Mouse (Mus musculus): ENCODE measurements around the gene Zfp454. TPM values are rescaled to one million over a fixed set of nuclear protein-coding genes. Genes with fewer than 3 reads are reported as not detected.

Gene Zfp454
- total RNA-seq, 1 experiment, result 3.3 TPM

DNA sequence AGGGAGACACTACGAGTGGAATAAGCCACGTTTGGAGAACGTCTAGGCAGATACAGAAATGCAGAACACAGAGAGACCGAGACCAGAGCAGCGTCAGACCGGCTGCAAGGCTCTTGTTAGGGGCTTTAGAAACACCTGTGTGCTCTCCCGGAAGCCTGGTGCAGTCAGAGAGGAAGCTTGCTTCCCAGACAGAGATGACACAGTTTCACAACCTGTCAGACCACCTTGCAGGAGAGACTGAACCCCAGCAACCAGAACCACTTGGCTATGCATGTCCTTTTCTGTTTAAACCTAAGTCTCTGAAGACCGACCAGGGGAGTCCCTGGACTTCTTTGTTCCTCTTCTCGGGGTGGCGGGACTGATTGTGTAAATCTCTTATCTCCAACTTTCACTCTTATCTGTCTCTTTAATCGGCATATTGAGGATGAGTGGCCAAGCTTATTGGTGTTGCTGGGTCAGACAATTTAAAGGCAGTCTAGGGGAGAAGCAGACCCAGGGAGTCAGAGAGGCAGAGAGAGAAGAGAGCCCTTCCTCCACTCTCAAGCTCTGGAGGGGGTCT lies 37.2 kb downstream of the Zfp454 start, which contains the start of gene Grm6:
TSS of gene Grm6 (plus strand) at position 509 of the 559 bp plus-strand sequence.
- in situ Hi-C loops (cut with MboI; ENCODE audit: low sequenced_read_pairs in 2 of 2, unreplicated experiment in 2 of 2), result no loop called here
- DNase-seq (ENCODE audit: low read depth, low spot score), result no peak
- Histone ChIP-seq H3K27ac (ENCODE audit: insufficient read depth, low read depth, low read length, poor library complexity, severe bottlenecking) (no peak within 1 kb of the TSS), H3K9me3 (ENCODE audit: control insufficient read depth, insufficient read depth, low read depth, low read length) (no peaks in the 10 kb centered on the region), H3K4me3 (ENCODE audit: insufficient read depth in 1 of 2, low read depth in 1 of 2, low read length in 2 of 2, poor library complexity in 1 of 2, severe bottlenecking in 1 of 2) (peak within 1 kb of the TSS; percentile 27 to 70), H3K4me1 (ENCODE audit: control insufficient read depth in 2 of 2, insufficient read depth in 2 of 2, low read length in 2 of 2, poor library complexity in 1 of 2) (peaks cover 2 to 19% of the 10 kb centered on the region in 2 experiments; a peak in 3 of 4 replicates), H3K9ac (ENCODE audit: insufficient read depth, low read depth, low read length, poor library complexity, severe bottlenecking) (peak within 1 kb of the TSS; percentile 39; the same call in 1 of the 2 replicates), H3K36me3 (ENCODE audit: control insufficient read depth, insufficient read depth, low read length, poor library complexity, severe bottlenecking) (no peaks in the 10 kb centered on the region)
- TF ChIP-seq CHD2 (IDR thresholded peaks at IDR 0.05; ENCODE audit: low read depth, low read length), result no peak
- TF ChIP-seq HCFC1 (IDR thresholded peaks at IDR 0.05; ENCODE audit: borderline replicate concordance, insufficient read depth, low read length), result no peak
- TF ChIP-seq ZC3H11A (IDR thresholded peaks at IDR 0.05; ENCODE audit: borderline replicate concordance, low read depth, low read length), result no peak
- no peak for TF ChIP-seq MAFK (IDR thresholded peaks at IDR 0.05; ENCODE audit: insufficient read depth, low read depth, low read length)

DNA sequence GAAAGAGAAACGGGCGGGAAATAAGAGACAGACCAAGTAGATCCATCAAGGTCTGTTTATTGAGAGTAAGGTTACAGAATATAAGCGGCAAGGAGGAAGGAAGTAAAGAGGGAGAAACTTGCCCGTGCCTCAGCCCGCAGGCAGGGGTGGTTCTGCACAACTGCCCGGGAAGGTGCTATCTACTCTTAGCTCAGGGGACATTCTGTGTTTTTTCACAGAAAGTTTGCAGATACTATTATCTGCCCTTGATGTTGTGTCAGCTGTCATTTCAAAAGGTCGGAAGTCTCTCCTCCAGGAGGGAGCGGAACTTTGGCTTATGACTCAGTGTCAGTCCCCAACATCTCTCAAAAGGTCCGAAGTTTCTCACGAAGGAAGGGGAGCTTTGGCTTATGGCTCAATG lies 38.1 kb downstream of the Zfp454 start:
- Histone ChIP-seq H3K9ac (ENCODE audit: insufficient read depth, low read depth, low read length, poor library complexity, severe bottlenecking) (no peak overlapping the region), H3K9me3 (ENCODE audit: control insufficient read depth, insufficient read depth, low read depth, low read length) (no peaks in the 10 kb centered on the region), H3K36me3 (ENCODE audit: control insufficient read depth, insufficient read depth, low read length, poor library complexity, severe bottlenecking) (no peaks in the 10 kb centered on the region), H3K4me1 (ENCODE audit: control insufficient read depth in 2 of 2, insufficient read depth in 2 of 2, low read length in 2 of 2, poor library complexity in 1 of 2) (peaks cover 2 to 19% of the 10 kb centered on the region in 2 experiments; a peak in 3 of 4 replicates), H3K27ac (ENCODE audit: insufficient read depth, low read depth, low read length, poor library complexity, severe bottlenecking) (no peak overlapping the region), H3K4me3 (ENCODE audit: insufficient read depth in 1 of 2, low read depth in 1 of 2, low read length in 2 of 2, poor library complexity in 1 of 2, severe bottlenecking in 1 of 2) (no peak overlapping the region)
- in situ Hi-C loops (cut with MboI; ENCODE audit: low sequenced_read_pairs in 2 of 2, unreplicated experiment in 2 of 2), result no loop called here
- TF ChIP-seq CHD2 (IDR thresholded peaks at IDR 0.05; ENCODE audit: low read depth, low read length), result no peak
- no peak for TF ChIP-seq HCFC1 (IDR thresholded peaks at IDR 0.05; ENCODE audit: borderline replicate concordance, insufficient read depth, low read length)
- TF ChIP-seq ZNF384 (IDR thresholded peaks at IDR 0.05; ENCODE audit: low read depth, low read length), result no peak
- no peak for TF ChIP-seq ZC3H11A (IDR thresholded peaks at IDR 0.05; ENCODE audit: borderline replicate concordance, low read depth, low read length)
- no peak for TF ChIP-seq MAFK (IDR thresholded peaks at IDR 0.05; ENCODE audit: insufficient read depth, low read depth, low read length)
- no peak for DNase-seq (ENCODE audit: low read depth, low spot score)

DNA sequence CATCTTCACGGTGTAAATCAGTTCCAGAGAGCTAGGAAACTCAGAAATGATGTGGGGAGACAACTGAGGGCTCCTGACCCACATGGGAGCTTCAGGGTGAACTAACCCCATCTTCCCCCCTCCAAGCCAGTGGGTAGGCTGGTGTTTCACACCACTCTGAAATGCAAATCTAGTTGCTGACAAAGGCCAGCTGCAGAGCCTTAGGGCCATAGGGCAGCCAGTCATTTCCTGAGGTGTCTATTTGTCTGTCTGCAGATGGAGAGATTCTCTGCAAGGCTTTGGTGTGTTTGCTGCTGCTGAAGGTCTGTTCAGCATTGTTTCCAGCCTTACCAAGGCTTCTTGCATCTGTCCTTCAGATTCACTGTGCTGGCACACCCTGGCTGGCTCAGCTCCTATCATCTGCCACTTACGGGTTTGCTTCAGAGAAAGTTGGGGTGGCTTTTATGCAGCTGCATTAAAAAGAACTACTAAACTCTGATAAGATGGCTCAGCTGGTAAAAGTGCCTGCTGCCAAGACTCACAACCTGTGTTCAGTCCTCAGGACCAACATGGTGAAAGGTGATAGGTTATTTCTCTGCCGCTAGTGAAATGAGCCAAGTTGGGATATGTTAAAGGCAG lies 38.8 kb downstream of the Zfp454 start:
- no peak for DNase-seq (ENCODE audit: low read depth, low spot score)
- H3K36me3 ChIP-seq (ENCODE audit: control insufficient read depth, insufficient read depth, low read length, poor library complexity, severe bottlenecking), result no peaks in the 10 kb centered on the region
- TF ChIP-seq ZNF384 (IDR thresholded peaks at IDR 0.05; ENCODE audit: low read depth, low read length), result no peak
- no peak for TF ChIP-seq ZC3H11A (IDR thresholded peaks at IDR 0.05; ENCODE audit: borderline replicate concordance, low read depth, low read length)
- no peak for TF ChIP-seq MAFK (IDR thresholded peaks at IDR 0.05; ENCODE audit: insufficient read depth, low read depth, low read length)
- no peak for TF ChIP-seq CHD2 (IDR thresholded peaks at IDR 0.05; ENCODE audit: low read depth, low read length)
- no peak for TF ChIP-seq HCFC1 (IDR thresholded peaks at IDR 0.05; ENCODE audit: borderline replicate concordance, insufficient read depth, low read length)
- H3K4me1 ChIP-seq (ENCODE audit: control insufficient read depth in 2 of 2, insufficient read depth in 2 of 2, low read length in 2 of 2, poor library complexity in 1 of 2), result peaks cover 2 to 15% of the 10 kb centered on the region in 2 experiments; a peak in 3 of 4 replicates
- H3K9ac ChIP-seq (ENCODE audit: insufficient read depth, low read depth, low read length, poor library complexity, severe bottlenecking), result no peak overlapping the region
- H3K9me3 ChIP-seq (ENCODE audit: control insufficient read depth, insufficient read depth, low read depth, low read length), result no peaks in the 10 kb centered on the region
- in situ Hi-C loops (cut with MboI; ENCODE audit: low sequenced_read_pairs in 2 of 2, unreplicated experiment in 2 of 2), result no loop called here
- H3K27ac ChIP-seq (ENCODE audit: insufficient read depth, low read depth, low read length, poor library complexity, severe bottlenecking), result no peak overlapping the region
- no peak overlapping the region for H3K4me3 ChIP-seq (ENCODE audit: insufficient read depth in 1 of 2, low read depth in 1 of 2, low read length in 2 of 2, poor library complexity in 1 of 2, severe bottlenecking in 1 of 2)

GRCm38 (mm10) chr11:50847047-50847446 lies 40.4 kb downstream of the Zfp454 start:
- no peak for DNase-seq (ENCODE audit: low read depth, low spot score)
- TF ChIP-seq HCFC1 (IDR thresholded peaks at IDR 0.05; ENCODE audit: borderline replicate concordance, insufficient read depth, low read length) (no peak), ZNF384 (IDR thresholded peaks at IDR 0.05; ENCODE audit: low read depth, low read length) (no peak), MAFK (IDR thresholded peaks at IDR 0.05; ENCODE audit: insufficient read depth, low read depth, low read length) (no peak), CHD2 (IDR thresholded peaks at IDR 0.05; ENCODE audit: low read depth, low read length) (no peak), ZC3H11A (IDR thresholded peaks at IDR 0.05; ENCODE audit: borderline replicate concordance, low read depth, low read length) (no peak)
- no peaks in the 10 kb centered on the region for H3K9me3 ChIP-seq (ENCODE audit: control insufficient read depth, insufficient read depth, low read depth, low read length)
- H3K27ac ChIP-seq (ENCODE audit: insufficient read depth, low read depth, low read length, poor library complexity, severe bottlenecking), result no peak overlapping the region
- no peaks in the 10 kb centered on the region for H3K36me3 ChIP-seq (ENCODE audit: control insufficient read depth, insufficient read depth, low read length, poor library complexity, severe bottlenecking)
- H3K9ac ChIP-seq (ENCODE audit: insufficient read depth, low read depth, low read length, poor library complexity, severe bottlenecking), result no peak overlapping the region
- H3K4me1 ChIP-seq (ENCODE audit: control insufficient read depth in 2 of 2, insufficient read depth in 2 of 2, low read length in 2 of 2, poor library complexity in 1 of 2), result peaks cover 2 to 6% of the 10 kb centered on the region in 2 experiments; a peak in 3 of 4 replicates
- in situ Hi-C loops (cut with MboI; ENCODE audit: low sequenced_read_pairs in 2 of 2, unreplicated experiment in 2 of 2), result no loop called here
- no peak overlapping the region for H3K4me3 ChIP-seq (ENCODE audit: insufficient read depth in 1 of 2, low read depth in 1 of 2, low read length in 2 of 2, poor library complexity in 1 of 2, severe bottlenecking in 1 of 2)

All from ES-E14 (cell line).